26 mouse cellular contexts compared by ENCODE assay signal in genomic region chr14:33187201-33187600, GRCm38 (mm10). TPM values are rescaled to one million over a fixed set of nuclear protein-coding genes. Genes with fewer than 3 reads are reported as not detected.
DNase-seq lines count a peak whose midpoint lies in the region; ATAC-seq lines count a peak whose summit lies in the region.
"Had no signal": no experiment of that assay in that cellular context is flagged by ENCODE, and none has a peak within 500 bp of the region (broad histone marks: within the 10 kb centered on the region; RNA-seq: fewer than 3 reads in every experiment).

No protein-coding gene starts in this region.

- no peaks in the 10 kb centered on the region for H3K9me3 ChIP-seq in liver, embryonic 12.5 days (replicated peaks)
- H3K9me3 ChIP-seq: embryonic facial prominence, embryonic 12.5 days; embryonic facial prominence, embryonic 15.5 days; hindbrain, embryonic 12.5 days; intestine, embryonic 15.5 days had no signal

- H3K4me1 ChIP-seq in liver, embryonic 12.5 days, result no peaks in the 10 kb centered on the region
- H3K4me1 ChIP-seq: embryonic facial prominence, embryonic 12.5 days; embryonic facial prominence, embryonic 15.5 days; hindbrain, embryonic 12.5 days; intestine, embryonic 15.5 days had no signal

- peak; percentile 5 for DNase-seq in embryo, embryonic 10.5 days (ENCODE audit: low spot score)
- no peak for DNase-seq in embryo, embryonic 9.5 days (ENCODE audit: extremely low spot score)
- peak; percentile 26 for DNase-seq in layer of hippocampus, adult 9-11 months
- no peak for DNase-seq in layer of hippocampus, postnatal 36 days
- DNase-seq in retina, embryonic 14.5 days (ENCODE audit: low spot score), result peak; percentile 10
- no peak for DNase-seq in spleen, postnatal 4 days (ENCODE audit: low spot score in 2 of 2)
- DNase-seq: adrenal gland, adult 2 months; adrenal gland, postnatal 14 days; B cell, adult 2 months; cerebellum, adult 18-20 months; cerebellum, adult 9-11 months; cerebellum, postnatal 36 days; forebrain, postnatal 0 days; gastrocnemius, adult 2 months; gastrocnemius, postnatal 14 days had no signal

- no peak overlapping the region for H3K4me2 ChIP-seq in liver, embryonic 12.5 days
- H3K4me2 ChIP-seq: embryonic facial prominence, embryonic 12.5 days; embryonic facial prominence, embryonic 15.5 days; heart, embryonic 11.5 days; hindbrain, embryonic 12.5 days; intestine, embryonic 15.5 days had no signal

- no peak overlapping the region for H3K4me3 ChIP-seq in liver, embryonic 12.5 days
- H3K4me3 ChIP-seq: embryonic facial prominence, embryonic 12.5 days; embryonic facial prominence, embryonic 15.5 days; gastrocnemius, adult 2 months; hindbrain, embryonic 12.5 days; intestine, embryonic 15.5 days had no signal

- no peak overlapping the region for H3K27ac ChIP-seq in liver, embryonic 12.5 days
- H3K27ac ChIP-seq: embryonic facial prominence, embryonic 12.5 days; embryonic facial prominence, embryonic 15.5 days; gastrocnemius, adult 2 months; hindbrain, embryonic 12.5 days; intestine, embryonic 15.5 days had no signal

- H3K9ac ChIP-seq in liver, embryonic 12.5 days, result no peak overlapping the region
- H3K9ac ChIP-seq: embryonic facial prominence, embryonic 12.5 days; embryonic facial prominence, embryonic 15.5 days; forebrain, postnatal 0 days; hindbrain, embryonic 12.5 days; intestine, embryonic 15.5 days had no signal

- no peaks in the 10 kb centered on the region for H3K36me3 ChIP-seq in liver, embryonic 12.5 days
- H3K36me3 ChIP-seq: embryonic facial prominence, embryonic 12.5 days; embryonic facial prominence, embryonic 15.5 days; G1E; hindbrain, embryonic 12.5 days; intestine, embryonic 15.5 days had no signal

- no peaks in the 10 kb centered on the region for H3K27me3 ChIP-seq in liver, embryonic 12.5 days (replicated peaks)
- H3K27me3 ChIP-seq: CH12.LX; embryonic facial prominence, embryonic 12.5 days; embryonic facial prominence, embryonic 15.5 days; hindbrain, embryonic 12.5 days; intestine, embryonic 15.5 days had no signal

- 59% methylated on average over 4 of the region's 4 CpGs for WGBS in liver, embryonic 12.5 days (ENCODE audit: insufficient replicate concordance)

- no peak for ATAC-seq in liver, embryonic 12.5 days
- ATAC-seq: forebrain, embryonic 14.5 days; forebrain, postnatal 0 days; hindbrain, embryonic 16.5 days; intestine, embryonic 15.5 days had no signal

RNA-seq across cellular contexts. Expression of gene Wdfy4, which starts 1.9 kb away (rescaled TPM):
- total RNA-seq in layer of hippocampus, postnatal 36 days (2021), result 1 to 10 TPM in 1 of 2 experiments, under 1 TPM in 1; 0.91 to 2.0 TPM
- polyA plus RNA-seq in liver, embryonic 12.5 days (2016; fragmentation: Nextera tagmentation; extraction: Ambion mirVana), result 1.6 and 2.1 TPM in 2 replicates
- total RNA-seq: G1E had no signal

RNA-seq across cellular contexts. Expression of gene Arhgap22, which starts 26.6 kb away (rescaled TPM):
- 1 to 10 TPM; 8.1 to 8.8 TPM for total RNA-seq in layer of hippocampus, postnatal 36 days (2021)
- 4.6 and 6.8 TPM in 2 replicates for polyA plus RNA-seq in liver, embryonic 12.5 days (2016; fragmentation: Nextera tagmentation; extraction: Ambion mirVana)
- total RNA-seq: hematopoietic stem cell, adult 5-6 weeks had no signal
- polyA plus RNA-seq: G1E had no signal

Comparison
In these comparisons a context has a peak if more than half of its experiments do, and no peak if none do; other contexts are left out.
1. DNase-seq: peak in embryo, embryonic 10.5 days (single experiment), layer of hippocampus, adult 9-11 months (single experiment) and retina, embryonic 14.5 days (single experiment); none in embryo, embryonic 9.5 days (single experiment), layer of hippocampus, postnatal 36 days (0 of 2) and spleen, postnatal 4 days (0 of 2).